Mouse (Mus musculus) adrenal gland (tissue): ENCODE data around the gene Tnfaip8l2.

Source experiments
- intact Hi-C: fragments of 180-260 bp; cut with DNase I; formaldehyde crosslinking; loops from one replicate; pipeline ENCODE4 v1.15.1; 2025
- long read RNA-seq, 2 experiments: library from polyadenylated mRNA; unstranded; transcript quantifications; one replicate each; pipeline ENCODE4 v2.0.0; 2020; ENCODE audit warnings: borderline replicate concordance in 1 of 2; ENCODE audit not compliant: insufficient replicate concordance in 1 of 2

Gene Tnfaip8l2
- long read RNA-seq, experiment 1, partial matches to known transcripts, result 0 of 3 reads
- long read RNA-seq, experiment 1, other reads (novel, unspliced or antisense), result 2 of 3 reads
- long read RNA-seq, experiment 2, partial matches to known transcripts, result 1 of 3 reads
- long read RNA-seq, experiment 2, other reads (novel, unspliced or antisense), result 0 of 3 reads

GRCm38 (mm10) chr3:95141952-95142616 is at the start of gene Tnfaip8l2:
TSS of gene Tnfaip8l2 (minus strand) at chr3:95142360.
- intact Hi-C loops, result loop anchor here (5.0 kb wide), 2 partner anchors 35 to 70 kb away; no protein-coding TSS in a partner anchor

- intact Hi-C loops, result no loop called here
Observed at GRCm38 (mm10) chr3:95186888-95187287, 44.7 kb upstream of the Tnfaip8l2 start.

- intact Hi-C loops, result no loop called here
Observed at GRCm38 (mm10) chr3:95186100-95186499, 43.9 kb upstream of the Tnfaip8l2 start.

GRCm38 (mm10) chr3:95184796-95185577 is 42.8 kb upstream of the Tnfaip8l2 start:
- intact Hi-C loops, result no loop called here

- intact Hi-C loops, result no loop called here
Observed at GRCm38 (mm10) chr3:95181841-95182240, 39.7 kb upstream of the Tnfaip8l2 start.

- intact Hi-C loops, result loop anchor here (5.0 kb wide), 1 partner anchor 38 kb away; the partner anchor contains the start of gene Tnfaip8l2
Observed at GRCm38 (mm10) chr3:95179890-95180289, 37.7 kb upstream of the Tnfaip8l2 start.

- intact Hi-C loops, result loop anchor here (5.0 kb wide), 1 partner anchor 37 kb away; the partner anchor contains the start of gene Tnfaip8l2
Observed at GRCm38 (mm10) chr3:95178948-95179347, 36.8 kb upstream of the Tnfaip8l2 start.

- intact Hi-C loops, result loop anchor here (5.0 kb wide), 1 partner anchor 35 kb away; the partner anchor contains the start of gene Tnfaip8l2
Observed at GRCm38 (mm10) chr3:95177583-95177982, 35.4 kb upstream of the Tnfaip8l2 start.

- intact Hi-C loops, result loop anchor here (5.0 kb wide), 1 partner anchor 34 kb away; the partner anchor contains the start of gene Tnfaip8l2
Observed at GRCm38 (mm10) chr3:95176500-95176899, 34.3 kb upstream of the Tnfaip8l2 start.

- intact Hi-C loops, result no loop called here
Observed at GRCm38 (mm10) chr3:95174011-95174592, 31.9 kb upstream of the Tnfaip8l2 start.

- intact Hi-C loops, result no loop called here
Observed at GRCm38 (mm10) chr3:95173256-95173949, 31.2 kb upstream of the Tnfaip8l2 start.

- intact Hi-C loops, result no loop called here
Observed at GRCm38 (mm10) chr3:95172526-95173255, 30.5 kb upstream of the Tnfaip8l2 start.

- intact Hi-C loops, result no loop called here
Observed at GRCm38 (mm10) chr3:95171105-95171504, 28.9 kb upstream of the Tnfaip8l2 start.

GRCm38 (mm10) chr3:95169996-95170395 is 27.8 kb upstream of the Tnfaip8l2 start:
- intact Hi-C loops, result no loop called here

GRCm38 (mm10) chr3:95164840-95165239 is 22.7 kb upstream of the Tnfaip8l2 start:
- intact Hi-C loops, result no loop called here

GRCm38 (mm10) chr3:95164256-95164550 is 22.0 kb upstream of the Tnfaip8l2 start:
- intact Hi-C loops, result no loop called here

- intact Hi-C loops, result no loop called here
Observed at GRCm38 (mm10) chr3:95163419-95164255, 21.5 kb upstream of the Tnfaip8l2 start.

GRCm38 (mm10) chr3:95162345-95162628 is 20.1 kb upstream of the Tnfaip8l2 start:
- intact Hi-C loops, result no loop called here

- intact Hi-C loops, result no loop called here
Observed at GRCm38 (mm10) chr3:95161618-95162344, 19.6 kb upstream of the Tnfaip8l2 start.
